Mouse (Mus musculus) thymus, adult 2 months (tissue): ENCODE data around the gene Bmi1. TPM values are rescaled to one million over a fixed set of nuclear protein-coding genes. Genes with fewer than 3 reads are reported as not detected.
A peak's percentile ranks its signal among the peaks of the same experiment; 100 is the strongest.

Experiments used
- DNase-seq: peaks from one replicate; pipeline ENCODE4 v3.0.0; 2021
- H3K27ac ChIP-seq: fragments of 200-500 bp; 2 replicates; pipeline ENCODE4 v1.5.1; 2012; ENCODE audit warnings: low read length, control low read depth; ENCODE audit not compliant: control insufficient read depth, insufficient read depth
- H3K27me3 ChIP-seq: fragments of 200-500 bp; 2 replicates; pipeline ENCODE4 v1.6.1; 2012; ENCODE audit warnings: mild to moderate bottlenecking, low read length, moderate library complexity, mixed read lengths; ENCODE audit not compliant: control insufficient read depth, insufficient read depth
- H3K36me3 ChIP-seq: fragments of 200-500 bp; 2 replicates; pipeline ENCODE4 v1.6.1; 2012; ENCODE audit warnings: mild to moderate bottlenecking, low read length, moderate library complexity; ENCODE audit not compliant: control insufficient read depth, insufficient read depth
- H3K4me1 ChIP-seq: fragments of 200-500 bp; replicated peaks from 2 replicates; pipeline ENCODE4 v1.6.1; 2012; ENCODE audit warnings: low read length; ENCODE audit not compliant: control insufficient read depth, insufficient read depth
- H3K4me3 ChIP-seq: fragments of 200-500 bp; 2 replicates; pipeline ENCODE4 v1.5.1; 2012; ENCODE audit warnings: mild to moderate bottlenecking, low read length, control low read depth, moderate library complexity; ENCODE audit not compliant: control insufficient read depth, insufficient read depth
- CTCF ChIP-seq: fragments of 200-500 bp; IDR thresholded peaks from 2 replicates; pipeline ENCODE4 v1.5.1; 2012; ENCODE audit warnings: mild to moderate bottlenecking, control low read depth, low read length, moderate library complexity, borderline replicate concordance; ENCODE audit not compliant: control insufficient read depth, poor library complexity, insufficient read depth; ENCODE audit errors: extremely low read depth
- POLR2A ChIP-seq: fragments of 200-500 bp; IDR thresholded peaks from 2 replicates; pipeline ENCODE4 v1.6.1; 2012; ENCODE audit warnings: mild to moderate bottlenecking, low read length, control low read depth, moderate library complexity; ENCODE audit not compliant: control insufficient read depth, poor library complexity, insufficient read depth; ENCODE audit errors: extremely low read depth
- WGBS: fragments of 180-500 bp; shearing (Covaris S2); methylation state at CpG from one replicate; pipeline ENCODE4 v1.1.7; 2018; 5-methylcytosine and 5-hydroxymethylcytosine counted together
- polyA plus RNA-seq: library from polyadenylated mRNA; depleted of rRNA; stranded (reverse); fragments of >200 nt; gene quantifications from 2 replicates; pipeline ENCODE4 v1.2.3, GENCODE M21; 2012; rRNA removed

The Bmi1 gene
- 13.7 and 14.3 TPM in 2 replicates for polyA plus RNA-seq

DNA sequence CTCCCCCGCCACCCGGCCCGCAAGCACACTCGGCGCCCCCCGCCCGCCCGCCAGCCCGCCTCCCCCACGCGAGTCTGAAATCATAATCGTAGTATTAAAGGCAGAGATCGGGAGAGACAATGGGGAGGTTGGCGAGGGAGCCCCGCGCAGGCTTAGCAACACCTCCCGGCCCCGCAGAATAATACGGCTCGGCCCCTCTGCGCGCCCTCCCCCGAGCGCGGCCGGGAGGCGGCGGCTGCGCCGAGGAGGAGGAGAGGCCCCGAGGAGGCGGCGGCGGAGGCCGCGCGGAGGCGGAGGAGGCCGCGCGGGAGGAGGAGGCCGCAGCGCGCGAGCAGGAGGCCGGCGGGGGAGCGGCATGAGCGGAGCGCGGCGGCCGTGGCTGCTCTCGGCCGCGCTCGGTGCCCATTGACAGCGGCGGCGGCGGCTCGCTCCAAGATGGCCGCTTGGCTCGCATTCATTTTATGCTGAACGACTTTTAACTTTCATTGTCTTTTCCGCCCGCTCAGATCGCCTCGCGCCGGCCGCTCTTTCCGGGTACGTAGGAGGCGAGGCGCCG, at the start of gene Bmi1:
TSS of gene Bmi1 (plus strand) at position 83 of the 556 bp plus-strand sequence.
- TF ChIP-seq POLR2A (peak; percentile 40; the same call in 1 of the 2 replicates), CTCF (0 out of 2 replicates have a peak, but pooled peaks have one; percentile 25)
- Histone ChIP-seq H3K36me3 (no peaks in the 10 kb centered on the region), H3K4me1 (peaks cover 15% of the 10 kb centered on the region), H3K27me3 (peaks cover 12% of the 10 kb centered on the region), H3K4me3 (peak within 1 kb of the TSS; percentile 57), H3K27ac (peak within 1 kb of the TSS; percentile 51; the same call in 1 of the 2 replicates)
- DNase-seq: peak; percentile 59
- WGBS: under 1% methylated on average over 58 of the region's 77 CpGs

DNA sequence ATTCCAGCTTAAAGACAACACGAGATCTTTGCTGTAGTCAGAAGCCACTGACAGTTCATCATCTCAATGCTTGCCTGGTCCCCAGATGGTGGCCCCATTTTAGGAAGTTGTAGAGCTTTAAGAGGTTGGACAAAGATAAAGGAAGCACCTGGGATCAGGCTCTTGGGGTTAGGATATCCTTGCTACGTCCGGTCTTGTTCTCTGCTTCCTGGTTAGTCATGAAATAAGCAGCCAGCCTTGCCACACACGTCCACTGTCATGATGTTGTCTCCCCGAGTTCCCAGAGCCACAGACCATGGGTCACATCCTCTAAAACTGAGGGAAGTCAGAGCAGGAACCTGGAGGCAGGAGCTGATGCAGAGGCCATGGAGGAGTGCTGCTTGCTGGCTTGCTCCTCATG, 46.3 kb upstream of the Bmi1 start:
- no peaks in the 10 kb centered on the region for H3K36me3 ChIP-seq
- no peak for TF ChIP-seq CTCF
- no peak for TF ChIP-seq POLR2A
- no peak overlapping the region for H3K27ac ChIP-seq
- 40% methylated on average over 5 of the region's 5 CpGs for WGBS
- H3K4me1 ChIP-seq: no peaks in the 10 kb centered on the region
- DNase-seq: no peak
- no peaks in the 10 kb centered on the region for H3K27me3 ChIP-seq
- H3K4me3 ChIP-seq: no peak overlapping the region

DNA sequence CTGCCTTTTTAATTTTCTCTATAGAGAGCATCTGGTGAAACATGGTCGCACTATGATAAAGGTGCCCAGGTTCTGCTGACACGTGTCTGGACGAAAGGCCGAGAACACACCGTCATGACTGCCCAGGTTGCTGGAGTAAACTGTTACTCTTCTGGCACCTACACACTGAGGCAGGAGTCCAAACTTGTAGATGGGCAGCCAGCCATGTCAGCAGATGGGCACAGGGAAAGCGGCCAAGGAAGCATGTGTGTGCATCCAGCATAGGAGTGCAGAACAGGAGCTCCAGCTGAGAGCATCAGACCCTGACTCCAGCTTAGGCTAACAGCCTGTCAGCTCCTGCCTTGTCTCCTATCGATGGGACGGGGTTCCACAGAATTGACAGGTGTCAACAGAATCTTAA, 41.8 kb upstream of the Bmi1 start:
- Histone ChIP-seq H3K4me3 (no peak overlapping the region), H3K27ac (no peak overlapping the region), H3K36me3 (no peaks in the 10 kb centered on the region), H3K4me1 (no peaks in the 10 kb centered on the region), H3K27me3 (no peaks in the 10 kb centered on the region)
- 94% methylated on average over 8 of the region's 8 CpGs for WGBS
- no peak for DNase-seq
- TF ChIP-seq POLR2A (no peak), CTCF (no peak)

DNA sequence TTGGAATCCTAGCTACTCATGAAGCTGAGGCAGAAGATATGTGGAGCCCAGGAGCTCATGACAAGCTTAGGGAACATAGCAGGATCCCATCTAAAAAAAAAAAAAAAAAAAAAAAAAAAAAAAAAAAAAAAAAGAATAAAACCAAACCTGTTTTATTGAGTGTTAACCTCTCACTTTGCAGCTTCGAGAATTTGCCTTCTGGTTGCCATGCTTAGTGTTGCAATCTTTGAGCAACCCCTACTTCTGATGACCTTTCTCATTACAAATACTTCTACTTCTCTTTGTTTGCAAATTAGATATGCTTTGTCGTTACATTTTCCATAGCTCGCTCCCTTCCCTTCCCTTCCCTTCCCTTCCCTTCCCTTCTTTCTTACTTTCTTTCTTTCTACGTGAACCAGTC, 28.3 kb upstream of the Bmi1 start:
- TF ChIP-seq CTCF: no peak
- TF ChIP-seq POLR2A: no peak
- 83% methylated on average over 4 of the region's 4 CpGs for WGBS
- no peak overlapping the region for H3K4me3 ChIP-seq
- no peak overlapping the region for H3K27ac ChIP-seq
- H3K36me3 ChIP-seq: no peaks in the 10 kb centered on the region
- no peaks in the 10 kb centered on the region for H3K27me3 ChIP-seq
- no peaks in the 10 kb centered on the region for H3K4me1 ChIP-seq
- no peak for DNase-seq

DNA sequence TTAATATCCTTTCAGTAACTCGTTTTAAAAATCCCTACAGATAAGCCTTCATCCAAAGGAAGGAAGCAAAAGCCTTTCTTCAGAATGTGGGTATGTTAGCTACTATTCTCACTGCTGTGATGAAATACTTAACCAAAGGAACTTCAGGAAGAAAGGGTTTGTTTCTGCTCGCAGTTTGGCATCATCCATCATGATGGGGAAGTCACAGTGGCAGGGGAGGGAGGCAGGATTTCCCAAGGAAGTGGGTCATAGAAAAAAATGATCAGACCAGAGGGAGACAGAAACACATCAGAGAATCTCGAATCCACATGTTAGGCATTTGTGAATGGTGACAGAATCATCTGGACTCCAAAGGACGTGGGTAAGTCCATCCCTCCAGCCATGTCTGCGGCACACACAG, 22.0 kb upstream of the Bmi1 start:
- WGBS: 36% methylated on average over 5 of the region's 5 CpGs
- no peak for DNase-seq

DNA sequence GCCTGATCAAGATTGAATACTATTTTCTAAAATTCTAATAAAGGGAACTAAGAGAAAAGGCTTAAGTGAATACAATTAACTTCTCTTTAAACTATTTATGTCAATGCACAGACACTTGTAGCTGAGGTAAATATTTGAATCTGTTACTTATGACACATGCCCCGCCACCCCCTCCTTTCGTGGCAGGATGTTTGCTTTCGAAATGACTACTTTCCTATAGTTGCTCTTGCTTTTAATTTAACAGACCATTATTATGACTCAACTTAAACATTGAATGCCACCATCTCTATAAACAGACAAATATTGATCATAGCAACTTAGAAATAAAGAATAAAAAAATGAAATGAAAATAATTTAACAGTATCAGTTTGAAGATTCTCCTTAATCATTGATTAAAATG, 12.8 kb upstream of the Bmi1 start:
- 88% methylated on average over 3 of the region's 3 CpGs for WGBS
- no peak overlapping the region for H3K4me3 ChIP-seq
- DNase-seq: no peak
- H3K27ac ChIP-seq: no peak overlapping the region
- no peaks in the 10 kb centered on the region for H3K36me3 ChIP-seq
- no peaks in the 10 kb centered on the region for H3K4me1 ChIP-seq
- TF ChIP-seq POLR2A (no peak), CTCF (no peak)
- H3K27me3 ChIP-seq: no peaks in the 10 kb centered on the region

More for the DNA sequence above, 22.0 kb upstream of the Bmi1 start:
- Histone ChIP-seq H3K4me1 (peaks cover 2% of the 10 kb centered on the region; the same call in 1 of the 2 replicates), H3K27me3 (no peaks in the 10 kb centered on the region), H3K36me3 (no peaks in the 10 kb centered on the region), H3K4me3 (no peak overlapping the region), H3K27ac (no peak overlapping the region)
- no peak for TF ChIP-seq CTCF
- no peak for TF ChIP-seq POLR2A

DNA sequence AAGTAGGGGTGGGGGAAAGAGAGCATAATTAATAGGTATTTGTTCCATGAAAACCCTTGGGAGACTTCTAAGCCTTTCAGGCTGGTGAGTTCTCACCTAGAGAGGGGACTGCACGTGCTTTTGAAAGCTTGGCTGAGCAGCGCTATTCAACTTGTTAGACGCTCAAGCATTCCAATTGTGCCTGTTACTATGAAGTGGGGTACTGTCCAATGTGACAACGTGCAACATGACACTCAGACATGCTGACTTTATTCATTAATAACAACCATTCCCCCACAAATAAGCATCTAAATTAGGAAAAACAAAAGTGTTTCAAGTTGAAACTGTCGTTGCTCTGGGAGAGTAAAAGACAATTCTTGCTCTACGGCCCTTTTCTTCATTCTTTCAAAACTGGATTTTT, 5.8 kb upstream of the Bmi1 start:
- DNase-seq: no peak
- Histone ChIP-seq H3K4me3 (no peak overlapping the region), H3K27ac (no peak overlapping the region), H3K4me1 (peaks cover 5% of the 10 kb centered on the region), H3K27me3 (no peaks in the 10 kb centered on the region), H3K36me3 (no peaks in the 10 kb centered on the region)
- no peak for TF ChIP-seq CTCF
- no peak for TF ChIP-seq POLR2A
- WGBS: 96% methylated on average over 6 of the region's 6 CpGs
